Mouse (Mus musculus) T-helper 2 cell (primary cell): Measurements from ENCODE around the gene Lpar1.

Experiments used
- in situ Hi-C: fragments of 300-600 bp; cut with MboI, MseI; formaldehyde crosslinking; loops from one replicate; pipeline ENCODE4 v1.15.1; 2025; ENCODE audit warnings: high pct_unique_total_duplicates

Gene Lpar1

GRCm38 (mm10) chr4:58508833-58509232 is 44.9 kb downstream of the Lpar1 start:
- in situ Hi-C loops: no loop called here

GRCm38 (mm10) chr4:58507536-58507935 is 46.2 kb downstream of the Lpar1 start:
- in situ Hi-C loops: no loop called here

- in situ Hi-C loops: no loop called here
These were observed 46.9 kb downstream of the Lpar1 start for GRCm38 (mm10) chr4:58506539-58507527.

GRCm38 (mm10) chr4:58504250-58504649 is 49.4 kb downstream of the Lpar1 start:
- in situ Hi-C loops: no loop called here

GRCm38 (mm10) chr4:58501012-58501777 is 52.5 kb downstream of the Lpar1 start:
- in situ Hi-C loops: no loop called here

GRCm38 (mm10) chr4:58499831-58500230 is 53.9 kb downstream of the Lpar1 start:
- in situ Hi-C loops: no loop called here

GRCm38 (mm10) chr4:58499241-58499640 is 54.5 kb downstream of the Lpar1 start:
- in situ Hi-C loops: no loop called here

GRCm38 (mm10) chr4:58498734-58499133 is 55.0 kb downstream of the Lpar1 start:
- in situ Hi-C loops: no loop called here

GRCm38 (mm10) chr4:58497284-58497683 is 56.4 kb downstream of the Lpar1 start:
- in situ Hi-C loops: no loop called here

- in situ Hi-C loops: no loop called here
These were observed 57.0 kb downstream of the Lpar1 start for GRCm38 (mm10) chr4:58496743-58497142.

GRCm38 (mm10) chr4:58491742-58492141 is 62.0 kb downstream of the Lpar1 start:
- in situ Hi-C loops: no loop called here

GRCm38 (mm10) chr4:58490374-58490773 is 63.3 kb downstream of the Lpar1 start:
- in situ Hi-C loops: no loop called here

- in situ Hi-C loops: no loop called here
These were observed 75.1 kb downstream of the Lpar1 start for GRCm38 (mm10) chr4:58478564-58478963.

GRCm38 (mm10) chr4:58477691-58478090 is 76.0 kb downstream of the Lpar1 start:
- in situ Hi-C loops: no loop called here

- in situ Hi-C loops: no loop called here
These were observed 82.3 kb downstream of the Lpar1 start for GRCm38 (mm10) chr4:58471203-58471910.

- in situ Hi-C loops: loop anchor here (10.0 kb wide), 1 partner anchor 805 kb away; no protein-coding TSS in a partner anchor
These were observed 83.8 kb downstream of the Lpar1 start for GRCm38 (mm10) chr4:58469651-58470592.

- in situ Hi-C loops: loop anchor here (10.0 kb wide), 1 partner anchor 806 kb away; no protein-coding TSS in a partner anchor
These were observed 84.7 kb downstream of the Lpar1 start for GRCm38 (mm10) chr4:58469035-58469434.

- in situ Hi-C loops: loop anchor here (10.0 kb wide), 1 partner anchor 809 kb away; no protein-coding TSS in a partner anchor
These were observed 88.1 kb downstream of the Lpar1 start for GRCm38 (mm10) chr4:58465586-58465985.

- in situ Hi-C loops: loop anchor here (10.0 kb wide), 1 partner anchor 810 kb away; no protein-coding TSS in a partner anchor
These were observed 89.1 kb downstream of the Lpar1 start for GRCm38 (mm10) chr4:58464390-58465164.
